Mouse (Mus musculus): ENCODE data around the gene Samd14.

- TF ChIP-seq POLR2A (IDR thresholded peaks at IDR 0.05; ENCODE audit: control insufficient read depth, low read depth, low read length) (no peak), CTCF (IDR thresholded peaks at IDR 0.05; ENCODE audit: control insufficient read depth, insufficient read depth, insufficient replicate concordance, low read depth, low read length) (no peak)
These were observed 11.6 kb upstream of the Samd14 start for GRCm38 (mm10) chr11:94998041-94998531.
